Mouse (Mus musculus) liver, adult 2 months (tissue): Measurements from ENCODE around the gene Mllt11. TPM values are rescaled to one million over a fixed set of nuclear protein-coding genes. Genes with fewer than 3 reads are reported as not detected.

Experiments
- DNase-seq: peaks from one replicate; pipeline ENCODE4 v3.0.0-alpha.2; 2011; ENCODE audit warnings: low read depth, low spot score; ENCODE audit errors: extremely low read depth
- H3K27ac ChIP-seq: fragments of 200-500 bp; replicated peaks from 2 replicates; pipeline ENCODE4 v1.5.1; 2012; ENCODE audit warnings: low read depth, mild to moderate bottlenecking, control low read depth, inconsistent platforms, low read length; ENCODE audit not compliant: insufficient read depth
- H3K27me3 ChIP-seq: fragments of 200-500 bp; 2 replicates; pipeline ENCODE4 v1.6.1; 2012; ENCODE audit warnings: mild to moderate bottlenecking, moderate library complexity, low read length, inconsistent platforms; ENCODE audit not compliant: control insufficient read depth, insufficient read depth
- H3K36me3 ChIP-seq: fragments of 200-500 bp; 2 replicates; pipeline ENCODE4 v1.6.1; 2012; ENCODE audit warnings: low read length, inconsistent platforms; ENCODE audit not compliant: control insufficient read depth, insufficient read depth
- H3K4me1 ChIP-seq: fragments of 200-500 bp; 2 replicates; pipeline ENCODE4 v1.6.1; 2011; ENCODE audit warnings: low read length; ENCODE audit not compliant: control insufficient read depth, insufficient read depth
- H3K4me3 ChIP-seq: fragments of 200-500 bp; 2 replicates; pipeline ENCODE4 v1.5.1; 2011; ENCODE audit warnings: low read depth, mild to moderate bottlenecking, control low read depth, low read length, moderate library complexity; ENCODE audit not compliant: insufficient read depth
- H3K79me2 ChIP-seq: fragments of 200-500 bp; 2 replicates; pipeline ENCODE4 v1.6.1; 2012; ENCODE audit warnings: inconsistent platforms, mild to moderate bottlenecking, low read length, moderate library complexity; ENCODE audit not compliant: control insufficient read depth, insufficient read depth
- H3K9ac ChIP-seq: fragments of 200-500 bp; 2 replicates; pipeline ENCODE4 v1.6.1; 2012; ENCODE audit warnings: low read depth, mild to moderate bottlenecking, control low read depth, inconsistent platforms, low read length
- CTCF ChIP-seq: fragments of 200-500 bp; IDR thresholded peaks from 2 replicates; pipeline ENCODE4 v1.5.1; 2011; ENCODE audit warnings: low read depth, low read length, control low read depth
- POLR2A ChIP-seq: fragments of 200-500 bp; IDR thresholded peaks from 2 replicates; pipeline ENCODE4 v1.6.1; 2011; ENCODE audit warnings: low read length, control low read depth; ENCODE audit not compliant: insufficient read depth; ENCODE audit errors: extremely low read depth
- WGBS: fragments of 180-500 bp; shearing (Covaris S2); methylation state at CpG from one replicate; pipeline ENCODE4 v1.1.7; 2018; 5-methylcytosine and 5-hydroxymethylcytosine counted together
- polyA plus RNA-seq: library from polyadenylated mRNA; depleted of rRNA; stranded (reverse); fragments of >200 nt; gene quantifications from 2 replicates; pipeline ENCODE4 v1.2.3, GENCODE M21; 2012
- total RNA-seq: library from RNA; depleted of rRNA; stranded (reverse); fragments of >200 nt; gene quantifications from 2 replicates; pipeline ENCODE4 v1.2.3, GENCODE M21; 2014

Mllt11 gene
- total and polyA plus RNA-seq, 2 experiments: 0.83 to 1.4 TPM

DNA sequence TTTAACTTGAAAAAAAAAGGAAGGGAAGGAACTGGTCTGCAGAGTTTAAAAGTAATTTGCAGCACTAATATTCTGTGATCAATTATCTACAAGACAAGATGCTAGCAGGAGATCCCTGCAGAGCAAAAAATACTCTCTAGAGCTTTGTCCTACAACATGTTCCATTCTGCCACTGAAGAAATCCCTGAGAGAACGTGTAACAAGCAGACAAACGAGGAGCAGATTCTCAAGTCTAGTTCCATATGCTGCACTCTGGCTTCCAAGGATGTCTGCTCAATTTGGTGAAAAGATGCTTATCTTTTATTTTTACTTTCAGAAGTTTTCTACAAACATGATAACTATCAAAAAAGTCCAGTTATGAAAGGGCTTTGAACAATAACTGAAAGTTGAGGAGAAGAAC lies 31.4 kb downstream of the Mllt11 start:
- WGBS: 91% methylated on average over 2 of the region's 2 CpGs
- Histone ChIP-seq H3K9ac (no peak overlapping the region), H3K4me1 (peaks cover 4% of the 10 kb centered on the region), H3K27me3 (no peaks in the 10 kb centered on the region), H3K36me3 (peaks cover 71% of the 10 kb centered on the region), H3K27ac (no peak overlapping the region), H3K79me2 (no peaks in the 10 kb centered on the region), H3K4me3 (no peak overlapping the region)
- no peak for DNase-seq
- no peak for TF ChIP-seq CTCF

DNA sequence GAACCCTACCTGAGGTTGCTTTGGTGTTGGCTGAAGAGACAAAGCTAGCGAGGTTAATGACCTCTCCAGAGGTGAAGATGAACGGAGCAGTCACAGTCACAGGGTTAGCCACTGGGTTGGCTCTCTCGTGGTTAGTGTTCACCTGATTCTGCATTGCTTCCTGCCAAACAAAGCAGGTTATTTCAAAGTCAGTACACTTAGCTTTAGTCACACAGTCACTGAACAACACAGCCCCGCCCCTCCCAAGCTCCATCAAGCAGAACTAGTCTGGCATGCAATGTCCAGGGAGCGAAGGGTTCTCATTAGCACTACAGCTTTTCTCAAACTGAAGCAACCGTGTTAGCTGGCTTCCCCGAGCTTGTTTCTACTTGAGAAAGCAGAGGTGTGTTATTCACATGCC lies 31.8 kb downstream of the Mllt11 start:
- no peak overlapping the region for H3K4me3 ChIP-seq
- H3K9ac ChIP-seq: no peak overlapping the region
- TF ChIP-seq CTCF (no peak), POLR2A (no peak)
- DNase-seq: peak; percentile 63
- H3K36me3 ChIP-seq: peaks cover 71% of the 10 kb centered on the region
- no peaks in the 10 kb centered on the region for H3K27me3 ChIP-seq
- WGBS: 62% methylated on average over 7 of the region's 7 CpGs
- H3K4me1 ChIP-seq: peaks cover 7% of the 10 kb centered on the region
- no peaks in the 10 kb centered on the region for H3K79me2 ChIP-seq
- H3K27ac ChIP-seq: no peak overlapping the region

DNA sequence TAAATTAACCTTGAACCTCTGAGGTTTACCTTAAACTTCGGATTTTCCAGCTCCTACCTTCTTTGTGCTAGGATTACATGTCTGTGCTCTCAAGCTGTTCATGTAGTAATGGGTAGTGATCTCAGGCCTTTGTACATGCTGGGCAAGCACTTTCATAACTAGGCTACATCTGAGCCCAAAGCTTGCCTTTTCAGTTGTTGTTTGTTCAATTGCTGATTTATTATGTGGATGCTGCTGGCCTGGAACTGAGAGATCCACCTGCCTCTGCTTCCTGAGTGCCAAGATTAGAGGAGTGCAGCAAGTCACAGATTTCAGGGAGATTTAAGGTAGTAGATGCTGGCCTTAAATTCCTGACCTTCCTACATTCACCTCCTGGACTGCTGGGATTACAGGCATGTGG lies 32.9 kb downstream of the Mllt11 start:
- no peaks in the 10 kb centered on the region for H3K27me3 ChIP-seq
- H3K27ac ChIP-seq: no peak overlapping the region
- DNase-seq: no peak
- H3K9ac ChIP-seq: no peak overlapping the region
- TF ChIP-seq CTCF: no peak
- no peak for TF ChIP-seq POLR2A
- H3K79me2 ChIP-seq: no peaks in the 10 kb centered on the region
- no peak overlapping the region for H3K4me3 ChIP-seq
- peaks cover 9% of the 10 kb centered on the region for H3K4me1 ChIP-seq
- H3K36me3 ChIP-seq: peaks cover 64% of the 10 kb centered on the region
- WGBS: 70% methylated on average over 1 of the region's 1 CpGs

DNA sequence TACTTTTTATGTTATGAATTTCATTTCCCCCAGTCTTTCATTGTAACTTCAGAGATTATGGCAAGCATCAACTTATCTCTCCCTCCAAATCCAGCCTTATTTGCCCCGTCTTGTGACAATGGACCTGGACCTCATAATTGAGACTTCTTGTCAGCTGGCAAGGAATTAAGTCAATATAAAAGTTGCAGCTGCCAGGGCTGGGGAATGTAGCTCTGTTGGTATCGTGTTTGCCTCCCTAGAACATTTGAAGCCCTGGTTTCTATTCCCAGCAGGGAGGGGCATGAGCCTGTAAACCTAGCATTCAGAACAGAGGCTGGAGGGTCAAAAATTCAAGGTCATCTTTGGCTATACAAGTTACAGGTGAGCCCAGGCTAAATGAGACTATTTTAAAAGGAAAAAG lies 36.2 kb downstream of the Mllt11 start:
- no peaks in the 10 kb centered on the region for H3K27me3 ChIP-seq
- TF ChIP-seq POLR2A (no peak), CTCF (no peak)
- peaks cover 41% of the 10 kb centered on the region for H3K36me3 ChIP-seq
- H3K27ac ChIP-seq: no peak overlapping the region
- no peak overlapping the region for H3K9ac ChIP-seq
- 24% methylated on average over 2 of the region's 2 CpGs for WGBS
- H3K4me1 ChIP-seq: peaks cover 9% of the 10 kb centered on the region
- no peak overlapping the region for H3K4me3 ChIP-seq
- DNase-seq: peak; percentile 60
- H3K79me2 ChIP-seq: no peaks in the 10 kb centered on the region

DNA sequence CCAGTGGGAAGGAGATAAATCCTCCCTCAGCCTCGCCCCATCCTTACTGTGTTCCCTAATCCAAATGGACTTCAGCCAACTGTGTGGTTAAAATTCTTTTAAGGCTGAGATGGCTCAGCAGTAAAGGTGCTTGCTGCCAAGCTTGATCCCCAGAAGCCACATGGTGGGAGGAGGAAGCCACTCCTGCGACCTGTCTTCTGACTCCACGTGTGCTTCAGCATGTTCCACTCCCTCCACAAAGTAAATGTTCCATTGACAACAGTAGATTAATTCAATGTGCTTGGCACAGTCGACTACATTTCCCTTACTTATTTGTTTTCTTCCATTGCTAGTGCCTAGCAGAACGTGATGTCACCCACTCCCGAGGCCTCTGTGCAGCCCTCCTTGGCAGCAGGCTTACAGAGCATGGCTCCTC lies 37.2 kb downstream of the Mllt11 start:
- Histone ChIP-seq H3K9ac (no peak overlapping the region), H3K79me2 (no peaks in the 10 kb centered on the region), H3K4me1 (peaks cover 9% of the 10 kb centered on the region), H3K27ac (no peak overlapping the region), H3K27me3 (no peaks in the 10 kb centered on the region), H3K4me3 (no peak overlapping the region), H3K36me3 (peaks cover 34% of the 10 kb centered on the region)
- DNase-seq: no peak
- 51% methylated on average over 6 of the region's 6 CpGs for WGBS
- TF ChIP-seq POLR2A (no peak), CTCF (no peak)

DNA sequence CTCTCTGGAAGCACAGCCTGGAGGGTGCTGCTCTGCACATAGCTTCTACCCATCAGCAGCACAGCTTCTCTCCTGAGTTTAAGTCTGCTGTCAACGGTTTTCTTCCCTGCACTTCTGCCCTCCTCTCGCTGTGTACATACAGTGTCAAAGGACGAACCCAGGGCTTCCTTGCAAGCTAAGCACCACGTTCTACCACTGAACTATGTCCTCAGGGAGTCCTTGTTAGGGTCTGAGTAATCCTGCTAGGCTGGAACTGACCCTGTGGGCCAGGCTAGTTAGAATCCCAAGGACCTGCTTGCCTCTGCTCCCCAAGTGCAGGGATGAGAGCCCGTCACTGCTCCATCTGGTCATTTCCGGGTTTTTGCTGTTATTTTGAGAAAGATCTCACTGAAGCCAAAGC lies 45.1 kb downstream of the Mllt11 start:
- H3K27ac ChIP-seq: no peak overlapping the region
- DNase-seq: no peak
- 95% methylated on average over 6 of the region's 6 CpGs for WGBS
- H3K4me3 ChIP-seq: no peak overlapping the region
- no peaks in the 10 kb centered on the region for H3K79me2 ChIP-seq
- peaks cover 25% of the 10 kb centered on the region for H3K36me3 ChIP-seq
- TF ChIP-seq CTCF: no peak
- TF ChIP-seq POLR2A: no peak
- no peaks in the 10 kb centered on the region for H3K27me3 ChIP-seq
- H3K9ac ChIP-seq: no peak overlapping the region
- no peaks in the 10 kb centered on the region for H3K4me1 ChIP-seq
